Mouse (Mus musculus) testis, postnatal 14 days (tissue): ENCODE data around the gene Rpp25l.

Experiments
- DNase-seq: peaks from one replicate; pipeline ENCODE4 v3.0.0; 2021; ENCODE audit warnings: low spot score

Rpp25l gene

DNA sequence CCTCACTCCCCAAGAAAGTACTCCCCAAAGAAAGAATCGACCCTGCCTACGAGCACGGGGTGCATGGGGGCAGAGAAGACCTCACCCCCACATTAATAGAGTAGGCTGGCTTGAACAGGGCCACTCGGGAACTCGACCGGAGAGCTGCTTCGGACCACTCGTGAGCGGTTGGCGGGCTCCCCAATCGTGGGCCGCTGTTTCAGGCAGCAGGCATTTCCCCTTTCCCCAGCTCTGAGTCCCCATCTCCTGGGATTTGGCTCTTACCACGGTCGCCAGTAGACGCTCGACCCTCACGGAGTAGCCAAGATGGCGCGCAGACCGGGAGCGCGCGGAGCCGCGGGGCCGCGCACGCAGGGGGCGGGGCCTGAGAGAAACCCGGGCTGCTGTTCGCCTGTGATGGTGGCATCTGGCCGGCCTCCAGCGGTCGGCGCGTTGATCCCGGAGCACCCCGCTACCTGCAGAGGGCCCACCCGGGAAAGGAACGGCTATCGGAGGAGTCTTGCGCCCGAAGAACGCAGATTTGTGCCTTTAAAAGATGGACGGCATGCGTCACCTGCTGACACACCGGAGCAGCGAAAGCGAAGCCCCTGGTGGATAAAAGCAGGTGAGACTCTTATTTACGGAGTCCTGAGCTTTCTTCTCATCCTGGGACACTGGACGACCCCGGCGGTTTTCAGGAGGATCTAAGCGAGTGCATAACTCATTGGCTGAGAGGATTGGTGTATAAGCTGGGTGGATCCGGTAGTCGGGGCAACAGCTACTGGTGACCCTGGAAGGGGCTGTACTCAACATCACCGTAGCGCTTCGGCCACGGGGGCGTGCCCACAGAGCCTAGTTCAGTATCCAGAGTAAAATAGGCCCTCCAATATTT lies at the start of gene Rpp25l:
Gene Rpp25l, minus strand, starts transcription at position 338 of the 871 bp plus-strand sequence.
- peak; percentile 86 for DNase-seq

DNA sequence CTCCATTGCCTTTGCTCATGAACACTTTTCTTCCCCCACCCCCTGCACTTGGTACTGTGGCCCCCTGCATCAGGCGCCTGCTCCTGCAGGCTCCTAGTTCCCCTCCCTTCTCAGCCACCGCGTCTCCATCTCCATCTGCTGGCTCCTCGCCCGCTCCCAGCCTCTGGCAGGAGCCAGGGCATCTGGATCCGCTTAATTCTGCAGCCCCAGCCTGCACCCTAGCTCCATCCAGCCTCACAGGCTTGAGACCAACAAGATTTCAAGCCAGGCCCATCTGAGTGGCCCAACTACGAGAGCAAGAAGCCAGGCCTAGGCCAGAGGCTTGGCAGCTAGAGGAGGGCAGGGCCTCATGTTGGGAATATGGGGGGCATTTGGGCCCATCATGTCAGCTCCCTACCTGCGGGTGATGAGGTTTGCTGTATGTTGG lies 49.4 kb upstream of the Rpp25l start:
- DNase-seq, result peak; percentile 22

DNA sequence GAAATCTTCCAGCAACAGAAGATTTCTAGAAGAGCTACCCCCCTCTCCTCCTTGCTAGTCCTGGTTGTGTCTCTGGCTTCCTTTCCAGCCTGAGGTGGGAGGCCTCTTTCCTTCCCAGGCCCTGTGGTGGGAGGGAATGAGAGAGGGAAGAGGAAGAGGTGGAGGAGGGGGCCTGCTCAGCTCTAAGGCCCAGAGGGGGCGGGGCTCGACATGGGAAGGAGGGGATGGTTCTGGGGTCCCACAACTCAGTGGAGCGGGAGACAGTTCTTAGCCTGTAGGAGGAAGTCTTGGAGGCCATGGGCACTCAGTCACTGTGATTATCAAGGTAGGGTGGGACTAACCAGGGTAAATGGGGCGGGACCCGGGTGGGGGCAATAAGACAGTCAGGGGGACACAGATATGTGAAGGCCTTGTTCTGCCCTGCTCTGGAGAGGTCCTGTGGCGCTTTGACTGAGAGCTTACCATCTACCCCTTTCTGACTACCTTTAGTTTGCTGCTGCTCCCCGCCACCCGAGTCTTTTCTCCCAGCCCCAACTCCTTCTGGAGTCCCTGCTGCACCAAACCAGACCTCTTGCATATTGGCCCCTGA lies 48.9 kb upstream of the Rpp25l start:
- DNase-seq, result no peak

DNA sequence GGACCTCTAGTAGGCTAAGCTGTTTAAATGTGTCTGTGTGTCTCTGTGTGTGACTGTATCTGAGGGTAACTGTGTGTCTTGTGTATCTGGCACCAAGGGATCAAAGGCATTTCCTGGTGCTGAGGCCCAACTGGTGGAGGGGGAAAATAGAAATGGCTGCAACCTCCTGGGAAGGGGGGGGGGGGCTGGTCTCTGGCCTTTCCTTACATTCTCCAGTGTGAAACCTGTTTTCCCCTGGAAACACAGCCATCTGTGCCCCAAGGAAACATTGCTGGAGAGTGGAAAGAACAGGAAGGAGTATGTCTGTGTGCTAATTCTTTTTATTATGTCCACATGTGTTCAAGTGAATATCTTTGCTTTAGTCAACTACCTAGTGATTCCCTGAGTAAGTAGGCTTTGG lies 48.3 kb upstream of the Rpp25l start:
- no peak for DNase-seq

DNA sequence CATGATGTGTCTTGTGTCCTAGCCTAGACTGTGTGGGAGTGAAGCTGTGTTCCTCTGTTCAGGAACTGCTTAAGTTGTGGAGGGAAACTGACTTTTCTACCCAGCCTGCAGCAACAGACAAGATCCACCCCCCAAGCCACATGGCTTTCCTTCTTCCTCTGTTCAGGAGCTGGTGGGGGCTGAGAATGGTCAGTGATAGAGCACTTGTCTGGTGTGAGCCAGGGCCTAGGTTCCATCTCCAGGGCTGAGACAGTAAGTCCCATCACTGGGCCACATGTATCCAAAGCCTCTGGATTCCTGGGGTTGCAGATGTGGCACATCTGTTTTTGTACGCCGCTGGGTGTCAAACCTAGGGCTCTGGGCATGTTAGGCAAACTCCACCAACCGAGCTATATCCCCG lies 47.6 kb upstream of the Rpp25l start:
- no peak for DNase-seq

DNA sequence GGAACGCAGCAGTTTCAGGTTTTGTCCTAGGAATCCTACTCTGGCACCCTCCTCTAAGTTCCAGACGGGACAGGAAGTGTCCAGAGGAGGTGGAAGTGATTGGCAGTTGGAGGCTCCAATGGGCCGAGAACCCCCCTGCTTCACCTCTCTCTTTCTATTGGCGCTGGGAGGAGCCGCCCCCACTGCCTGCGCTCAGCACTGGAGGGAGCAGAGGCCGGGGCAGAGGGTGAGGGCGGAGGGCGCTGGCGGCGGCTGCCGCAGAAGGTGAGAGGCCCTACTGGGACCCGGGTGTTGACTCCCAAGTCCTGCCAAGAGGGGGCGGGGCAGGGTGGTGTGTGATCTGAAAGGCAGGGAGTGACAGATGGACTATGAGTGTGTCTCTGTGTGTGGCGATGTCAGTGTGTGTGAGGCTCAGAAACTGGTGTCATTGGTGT lies 47.0 kb upstream of the Rpp25l start:
- DNase-seq, result peak; percentile 90

DNA sequence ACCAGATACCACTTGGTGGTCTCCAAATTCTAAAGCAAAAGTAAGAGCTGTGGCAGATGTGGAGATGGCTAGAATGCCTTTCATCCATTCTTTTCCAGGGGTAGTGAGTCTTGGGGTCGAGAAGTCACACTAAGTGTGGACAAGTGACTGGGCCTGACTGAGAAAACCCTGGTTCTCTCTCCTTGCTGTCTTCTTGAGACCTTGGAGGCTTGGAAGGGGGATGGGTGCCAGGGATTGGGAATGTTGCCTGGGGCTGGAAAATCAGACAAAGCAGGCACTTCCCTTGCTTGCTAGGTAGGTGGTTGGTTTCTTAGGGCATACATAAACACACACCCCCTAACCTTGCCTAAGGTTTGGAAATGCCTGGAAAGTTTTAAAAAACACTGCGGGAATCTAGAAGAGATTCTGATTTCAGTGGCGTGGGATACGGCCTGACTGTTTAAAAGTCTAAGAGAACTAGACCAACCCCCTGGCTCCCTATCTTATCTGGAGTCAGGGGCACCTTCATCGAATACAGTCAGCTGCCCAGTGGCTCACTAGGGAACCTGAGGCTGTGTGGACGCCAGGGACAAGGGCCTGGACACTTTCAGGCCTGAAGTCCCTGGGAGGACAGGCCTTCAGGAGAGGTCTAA lies 46.4 kb upstream of the Rpp25l start:
- DNase-seq, result no peak

DNA sequence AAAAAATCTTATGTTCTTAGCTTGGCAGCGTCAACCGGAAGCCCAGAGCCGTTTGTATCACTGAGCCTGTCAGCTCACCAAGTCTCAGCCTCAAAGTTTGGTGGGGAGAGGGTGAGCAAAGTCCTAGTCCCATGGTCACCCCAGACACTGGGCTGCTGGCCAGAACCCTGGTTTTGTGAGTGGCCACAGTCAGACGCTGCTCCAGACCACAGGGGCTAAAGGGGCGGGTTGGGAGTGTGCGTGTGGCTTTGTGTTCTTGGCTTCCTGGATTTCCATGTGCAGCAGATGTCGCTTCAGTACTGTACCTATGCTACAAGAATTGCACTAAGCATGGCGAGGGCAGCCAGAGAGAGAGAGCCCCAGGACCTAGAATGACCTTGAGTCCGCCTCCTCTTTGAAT lies 45.9 kb upstream of the Rpp25l start:
- no peak for DNase-seq

DNA sequence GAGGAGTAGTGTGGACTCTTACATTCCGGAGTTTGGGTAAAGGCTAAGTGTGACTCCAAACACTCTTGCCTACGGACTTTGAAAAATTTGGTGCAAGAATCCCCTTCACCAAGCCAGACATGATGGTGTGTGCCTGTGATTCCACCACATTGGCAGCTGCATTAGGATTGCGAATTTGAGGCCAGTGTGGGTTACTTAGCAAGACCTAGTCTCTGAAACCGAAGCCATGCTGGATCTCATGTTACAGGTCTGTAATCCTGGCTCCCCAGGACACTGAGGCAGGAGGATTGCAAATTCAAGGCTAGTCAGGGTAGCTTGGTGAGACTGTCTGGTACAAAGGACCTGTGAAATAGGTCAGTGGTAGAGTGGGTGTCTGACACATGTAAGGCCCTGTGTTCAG lies 45.4 kb upstream of the Rpp25l start:
- no peak for DNase-seq

DNA sequence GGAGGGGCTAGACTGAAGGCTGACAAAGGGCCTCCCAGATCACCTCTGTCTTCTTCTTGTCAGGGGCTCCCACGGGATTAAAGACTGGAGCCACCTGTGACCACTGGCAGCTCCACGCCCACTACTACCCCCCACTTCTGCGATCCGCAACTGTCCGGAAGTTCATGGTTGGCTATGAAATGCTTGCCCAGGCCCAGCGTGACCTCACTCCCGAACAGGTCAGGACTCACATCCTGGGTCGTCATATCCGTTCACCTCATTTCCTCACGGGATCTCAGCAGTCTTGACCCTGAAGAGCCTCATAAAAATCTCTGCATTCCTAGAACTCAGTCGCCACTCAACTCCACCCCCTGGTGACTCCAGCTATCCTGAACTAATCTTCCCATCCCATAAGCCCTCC lies 44.7 kb upstream of the Rpp25l start:
- no peak for DNase-seq

DNA sequence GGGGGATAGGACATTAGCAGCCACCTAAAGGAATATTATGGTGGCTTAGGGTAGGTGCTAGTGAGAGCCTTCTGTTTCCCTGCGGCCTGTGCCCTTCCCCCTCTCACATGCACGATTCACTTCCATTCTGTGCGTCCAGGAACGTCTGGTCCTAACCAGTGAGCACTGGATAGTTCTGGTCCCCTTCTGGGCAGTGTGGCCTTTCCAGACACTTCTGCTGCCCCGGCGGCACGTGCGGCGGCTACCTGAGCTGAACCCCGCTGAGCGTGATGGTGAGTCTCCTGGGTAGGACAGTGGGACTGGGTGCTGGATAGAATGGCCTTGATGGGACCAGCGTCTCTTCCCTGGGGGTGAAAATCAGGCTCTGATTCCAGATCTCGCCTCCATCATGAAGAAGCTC lies 44.0 kb upstream of the Rpp25l start:
- DNase-seq, result no peak

DNA sequence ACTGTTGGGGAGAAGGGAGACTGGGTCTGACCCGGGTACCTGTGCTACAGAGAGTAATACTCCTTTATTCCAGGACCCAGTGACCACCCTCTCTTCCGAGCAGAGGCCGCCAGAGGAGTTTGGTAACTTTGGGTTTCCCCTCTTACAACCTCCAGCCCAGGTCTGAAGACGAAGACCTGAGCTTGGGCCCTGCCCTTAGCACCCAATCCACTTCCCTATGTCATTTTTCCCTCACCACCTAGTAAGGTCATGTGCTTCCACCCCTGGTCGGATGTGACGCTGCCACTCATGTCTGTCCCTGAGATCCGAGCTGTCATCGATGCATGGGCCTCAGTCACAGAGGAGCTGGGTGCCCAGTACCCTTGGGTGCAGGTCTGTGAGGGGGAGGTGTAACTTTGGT lies 43.1 kb upstream of the Rpp25l start:
- DNase-seq, result no peak

DNA sequence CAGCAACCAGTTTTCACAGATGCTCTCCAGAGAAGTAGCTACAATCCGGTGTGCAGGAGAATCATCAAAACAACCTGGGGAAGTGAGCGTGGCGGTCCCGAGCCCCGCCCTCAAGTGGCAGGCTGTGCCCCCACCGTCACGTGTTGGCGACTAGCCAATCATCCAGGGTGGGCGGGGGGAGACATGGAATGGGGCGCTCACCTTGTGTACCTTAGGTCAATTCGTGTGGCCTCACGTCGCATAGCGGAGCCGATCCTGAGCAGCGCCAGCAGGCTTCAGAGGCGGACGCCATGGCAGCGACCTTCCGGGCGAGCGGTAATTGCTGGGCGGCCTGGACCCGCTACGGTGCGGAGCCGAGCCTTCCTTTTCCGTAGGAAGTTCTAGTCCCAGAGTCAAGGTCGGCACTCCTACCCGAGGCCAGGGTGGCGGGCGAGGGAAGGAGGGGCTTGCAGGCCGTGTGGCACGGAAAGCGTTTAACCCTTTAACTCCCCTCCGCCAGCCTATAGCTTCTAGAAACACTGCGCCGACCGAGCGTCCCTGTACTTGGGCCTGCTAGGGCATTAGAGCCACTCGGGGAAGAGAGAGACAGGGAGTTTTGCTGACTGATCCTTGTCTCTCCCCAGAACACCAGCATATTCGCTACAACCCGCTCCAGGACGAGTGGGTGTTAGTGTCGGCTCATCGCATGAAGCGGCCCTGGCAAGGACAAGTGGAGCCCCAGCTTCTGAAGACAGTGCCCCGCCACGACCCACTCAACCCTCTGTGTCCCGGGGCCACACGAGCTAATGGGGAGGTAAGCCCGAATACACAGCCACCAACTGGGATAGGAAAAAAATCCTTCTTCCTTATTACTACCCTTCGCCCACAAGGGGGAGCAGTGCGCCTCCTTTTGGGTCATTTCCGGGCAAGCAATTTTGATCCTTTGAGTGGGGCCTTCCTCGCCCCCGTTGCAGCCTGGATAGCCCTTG lies 42.3 kb upstream of the Rpp25l start, which contains the start of gene Sigmar1:
Gene Sigmar1, minus strand, starts transcription at position 820 of the 968 bp plus-strand sequence.
- DNase-seq, result peak; percentile 84

DNA sequence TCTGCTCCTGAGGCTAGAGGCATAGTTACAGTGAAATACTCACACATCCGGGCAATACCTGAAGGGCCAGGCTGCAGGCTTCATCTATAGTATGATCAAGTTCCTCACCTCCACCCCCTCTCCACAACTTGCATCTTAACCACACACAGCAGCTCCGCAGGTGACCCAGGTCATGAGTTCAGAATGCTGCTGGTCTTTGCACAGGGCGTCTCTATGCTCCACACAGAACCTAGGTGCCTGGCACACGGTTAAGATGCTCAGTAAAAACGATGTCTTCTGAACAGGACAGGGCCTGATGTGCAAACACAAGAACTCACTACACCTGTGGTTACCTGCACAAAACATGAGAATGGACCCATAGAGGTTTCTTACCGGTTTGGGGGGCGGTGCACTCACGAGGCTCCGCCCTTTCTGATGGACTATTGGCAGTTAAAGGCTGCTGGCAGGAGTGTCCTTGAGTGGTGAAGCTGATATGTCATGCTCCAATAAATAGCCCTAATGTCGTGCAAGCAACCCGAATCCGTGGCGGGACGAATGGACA lies 41.5 kb upstream of the Rpp25l start, which contains the start of gene Galt:
Gene Galt, plus strand, starts transcription at position 432 of the 541 bp plus-strand sequence.
- no peak for DNase-seq

DNA sequence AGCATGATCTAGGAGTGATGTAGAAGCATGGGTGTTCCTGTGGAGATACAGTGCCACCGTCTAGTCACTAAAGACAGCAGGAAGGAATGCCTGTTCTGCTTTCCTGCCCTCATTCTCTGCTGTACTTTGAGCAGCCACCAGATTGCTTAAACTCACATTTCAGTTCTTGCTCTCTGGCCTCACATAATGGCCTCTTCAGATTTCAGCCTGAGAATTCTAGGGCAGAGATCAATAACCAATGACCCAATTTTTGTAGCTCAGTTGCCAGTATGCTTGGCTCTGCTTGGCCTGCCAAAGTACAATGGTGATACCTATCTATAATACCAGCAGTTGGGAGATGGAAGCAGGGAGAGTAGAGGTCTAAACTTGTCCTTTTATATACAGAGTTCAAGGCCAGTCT lies 31.7 kb upstream of the Rpp25l start:
- DNase-seq, result no peak

DNA sequence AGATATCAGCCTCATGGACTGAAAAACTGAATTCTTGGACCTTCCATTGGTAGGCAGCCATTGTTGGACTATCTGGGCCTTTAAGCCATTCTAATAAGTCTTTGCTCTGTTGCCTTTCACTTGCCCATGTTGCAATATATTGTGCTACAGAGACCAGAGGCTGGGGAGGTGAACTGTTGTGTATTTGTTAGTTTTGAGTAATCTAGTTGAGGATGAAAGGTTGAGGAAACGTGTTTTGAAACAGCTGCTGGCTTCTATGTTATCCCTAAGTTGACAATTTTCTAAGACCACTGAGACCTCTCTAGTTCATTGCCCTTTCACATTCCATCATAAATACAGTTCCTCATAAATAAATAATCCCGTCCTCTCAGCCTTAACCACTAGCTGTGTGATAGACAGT lies 30.8 kb upstream of the Rpp25l start:
- DNase-seq, result no peak

DNA sequence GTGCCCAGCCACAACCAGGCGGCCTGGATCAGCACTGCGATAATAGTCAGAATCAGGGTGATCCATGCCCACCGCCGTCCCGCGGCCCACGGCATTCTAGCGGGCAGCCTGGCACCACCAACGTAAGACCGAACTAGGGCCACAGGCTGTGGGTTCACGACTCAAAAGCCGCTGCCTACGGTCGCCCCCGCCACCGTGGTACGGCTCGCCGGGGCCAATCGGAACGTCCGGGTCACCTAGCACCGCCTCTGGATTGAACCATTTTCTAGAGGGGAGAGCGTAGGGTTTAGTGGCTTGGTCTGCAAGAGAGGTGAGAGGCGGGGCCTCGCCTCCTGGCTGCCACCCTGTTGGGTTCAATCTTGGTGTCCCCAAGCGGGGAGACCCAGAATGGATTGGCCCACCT lies 27.8 kb upstream of the Rpp25l start:
- DNase-seq, result peak; percentile 90

DNA sequence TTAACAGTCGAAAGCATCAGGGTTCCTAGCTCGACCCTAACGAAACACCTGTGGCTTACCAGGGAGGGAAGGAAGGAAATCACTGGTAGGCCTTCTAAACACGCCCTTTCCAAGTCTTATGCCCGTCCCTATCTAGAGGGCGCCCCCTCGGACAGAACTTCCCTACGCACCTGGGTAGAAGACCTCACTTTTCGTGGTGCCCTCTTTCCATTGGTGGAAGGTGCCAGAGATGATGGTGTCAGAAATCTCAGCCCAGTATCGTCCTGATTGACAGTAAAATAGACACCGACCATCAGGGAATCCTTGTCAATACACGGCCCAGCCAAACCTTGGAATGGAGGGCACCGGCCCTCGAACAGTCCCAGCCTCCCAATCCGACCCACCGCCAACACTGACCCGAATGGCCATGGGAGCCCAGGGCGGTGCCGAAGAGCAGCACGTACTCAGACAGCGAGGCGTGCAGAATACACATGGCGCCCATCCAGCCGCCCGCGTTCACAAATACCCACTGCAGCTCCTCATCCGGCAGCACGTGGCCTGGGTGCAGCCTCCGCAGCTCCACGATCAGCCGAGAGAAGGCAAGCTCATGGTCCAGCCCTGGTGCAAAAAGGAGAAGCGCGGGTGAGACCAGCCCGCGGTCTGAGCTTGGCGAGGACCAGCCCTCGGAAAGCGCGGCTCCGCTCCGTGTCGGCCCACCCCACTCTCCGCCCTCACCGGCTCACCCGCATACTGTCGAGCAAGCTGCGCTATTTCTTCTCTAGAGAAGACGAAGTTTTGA lies 27.2 kb upstream of the Rpp25l start:
- DNase-seq, result peak; percentile 62

DNA sequence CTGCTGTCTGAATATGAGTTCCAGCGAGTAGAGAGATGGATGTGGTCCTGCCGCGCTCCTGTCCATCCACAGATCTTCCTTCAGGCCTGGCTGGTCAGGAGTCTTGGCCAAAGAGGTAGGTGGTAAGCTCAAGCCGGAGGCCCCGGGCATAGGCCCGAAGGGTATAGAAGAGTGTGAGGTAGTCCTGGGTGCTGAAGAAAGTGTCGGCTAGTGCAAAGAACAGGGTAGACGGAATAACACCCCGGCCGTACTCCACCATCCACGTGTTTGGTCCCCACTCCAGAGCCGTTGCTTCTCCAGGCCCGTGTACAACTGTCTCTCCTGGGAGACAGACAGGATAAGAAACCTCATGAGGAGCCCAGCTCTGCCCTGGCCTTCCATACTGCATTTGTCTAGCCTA lies 25.9 kb upstream of the Rpp25l start:
- DNase-seq, result no peak

DNA sequence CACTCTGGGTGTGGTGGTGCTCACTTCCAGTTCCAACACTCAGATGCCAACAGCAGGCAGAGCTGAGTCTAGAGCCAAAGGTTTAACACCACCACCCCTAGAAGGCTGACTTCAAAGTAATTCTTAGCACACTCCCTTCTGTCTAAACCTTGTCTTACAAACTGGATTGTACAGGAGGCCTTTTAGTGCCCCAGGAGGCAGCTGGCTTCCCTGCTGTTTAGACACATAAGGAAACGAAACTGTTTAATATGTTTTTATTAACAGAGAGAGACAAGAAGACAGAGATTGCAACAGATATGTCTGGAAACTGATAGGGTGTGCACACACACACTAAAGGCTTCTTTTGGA lies 24.9 kb upstream of the Rpp25l start:
- DNase-seq, result no peak
